Mouse (Mus musculus) bone marrow macrophage, adult 2 months (primary cell): ENCODE measurements at regions not wholly inside any gene's neighbourhood (a gene's known extent, or its start where the extent isn't known, plus 50 kb on each side); places are given as distances from the start of the nearest gene placed in this dataset.

Experiments
- H3K27ac ChIP-seq: 2 replicates; pipeline ENCODE4 v1.5.1; 2012; ENCODE audit warnings: low read depth, low read length; ENCODE audit not compliant: insufficient read depth
- H3K4me1 ChIP-seq: 2 replicates; pipeline ENCODE4 v1.6.1; 2012; ENCODE audit warnings: low read length; ENCODE audit not compliant: control insufficient read depth, insufficient read depth
- H3K4me3 ChIP-seq: 2 replicates; pipeline ENCODE4 v1.5.1; 2012; ENCODE audit warnings: mild to moderate bottlenecking, low read length, moderate library complexity; ENCODE audit not compliant: insufficient read depth
- CTCF ChIP-seq: IDR thresholded peaks from 2 replicates; pipeline ENCODE4 v1.5.1; 2012; ENCODE audit warnings: low read depth, mild to moderate bottlenecking, low read length, moderate library complexity
- POLR2A ChIP-seq: IDR thresholded peaks from 2 replicates; pipeline ENCODE4 v1.6.1; 2012; ENCODE audit warnings: mild to moderate bottlenecking, low read depth, low read length, borderline replicate concordance

- TF ChIP-seq CTCF (no peak), POLR2A (no peak)
Observed at GRCm38 (mm10) chr8:8517599-8517998, 143.4 kb downstream of the Efnb2 start.

GRCm38 (mm10) chr8:8516272-8516671, 144.8 kb downstream of the Efnb2 start:
- Histone ChIP-seq H3K4me3 (no peak overlapping the region), H3K27ac (no peak overlapping the region), H3K4me1 (no peaks in the 10 kb centered on the region)
- TF ChIP-seq POLR2A: no peak
- TF ChIP-seq CTCF: no peak

More at GRCm38 (mm10) chr8:8517599-8517998, 143.4 kb downstream of the Efnb2 start:
- Histone ChIP-seq H3K4me1 (no peaks in the 10 kb centered on the region), H3K27ac (no peak overlapping the region), H3K4me3 (no peak overlapping the region)

GRCm38 (mm10) chr8:8499921-8500320, 161.1 kb downstream of the Efnb2 start:
- H3K4me3 ChIP-seq: no peak overlapping the region

GRCm38 (mm10) chr8:8498753-8499152, 162.3 kb downstream of the Efnb2 start:
- H3K4me3 ChIP-seq: no peak overlapping the region
- H3K4me1 ChIP-seq: no peaks in the 10 kb centered on the region
- H3K27ac ChIP-seq: no peak overlapping the region
- no peak for TF ChIP-seq CTCF
- TF ChIP-seq POLR2A: no peak

More at GRCm38 (mm10) chr8:8499921-8500320, 161.1 kb downstream of the Efnb2 start:
- H3K27ac ChIP-seq: no peak overlapping the region
- no peaks in the 10 kb centered on the region for H3K4me1 ChIP-seq
- TF ChIP-seq CTCF (no peak), POLR2A (no peak)

- Histone ChIP-seq H3K4me3 (no peak overlapping the region), H3K27ac (no peak overlapping the region), H3K4me1 (no peaks in the 10 kb centered on the region)
- TF ChIP-seq CTCF (no peak), POLR2A (no peak)
Observed at GRCm38 (mm10) chr8:8495472-8495871, 165.6 kb downstream of the Efnb2 start.

GRCm38 (mm10) chr8:8494281-8494680, 166.8 kb downstream of the Efnb2 start:
- H3K4me1 ChIP-seq: no peaks in the 10 kb centered on the region
- TF ChIP-seq POLR2A: no peak
- no peak for TF ChIP-seq CTCF
- no peak overlapping the region for H3K4me3 ChIP-seq
- no peak overlapping the region for H3K27ac ChIP-seq

- H3K4me3 ChIP-seq: no peak overlapping the region
- TF ChIP-seq POLR2A (no peak), CTCF (no peak)
- H3K27ac ChIP-seq: no peak overlapping the region
- H3K4me1 ChIP-seq: no peaks in the 10 kb centered on the region
Observed at GRCm38 (mm10) chr8:8491908-8492307, 169.1 kb downstream of the Efnb2 start.

GRCm38 (mm10) chr8:8489784-8490183, 171.3 kb downstream of the Efnb2 start:
- no peak for TF ChIP-seq CTCF
- TF ChIP-seq POLR2A: no peak
- Histone ChIP-seq H3K4me1 (no peaks in the 10 kb centered on the region), H3K27ac (no peak overlapping the region), H3K4me3 (no peak overlapping the region)

GRCm38 (mm10) chr8:8488695-8489571, 172.1 kb downstream of the Efnb2 start:
- no peak for TF ChIP-seq POLR2A
- TF ChIP-seq CTCF: no peak
- Histone ChIP-seq H3K4me1 (no peaks in the 10 kb centered on the region), H3K4me3 (no peak overlapping the region), H3K27ac (no peak overlapping the region)

- Histone ChIP-seq H3K4me1 (no peaks in the 10 kb centered on the region), H3K4me3 (no peak overlapping the region), H3K27ac (no peak overlapping the region)
- TF ChIP-seq POLR2A (no peak), CTCF (no peak)
Observed at GRCm38 (mm10) chr8:8488191-8488694, 172.8 kb downstream of the Efnb2 start.

- H3K27ac ChIP-seq: no peak overlapping the region
Observed at GRCm38 (mm10) chr8:8487706-8488105, 173.3 kb downstream of the Efnb2 start.

More at GRCm38 (mm10) chr8:8487706-8488105, 173.3 kb downstream of the Efnb2 start:
- TF ChIP-seq CTCF: no peak
- TF ChIP-seq POLR2A: no peak
- Histone ChIP-seq H3K4me1 (no peaks in the 10 kb centered on the region), H3K4me3 (no peak overlapping the region)
